Comparison of ENCODE assay signal across 20 mouse cellular contexts in genomic region chr6:24976176-24976575, GRCm38 (mm10). TPM values are rescaled to one million over a fixed set of nuclear protein-coding genes. Genes with fewer than 3 reads are reported as not detected.
"Had no signal": no experiment of that assay in that cellular context is flagged by ENCODE, and none has a peak within 500 bp of the region (broad histone marks: within the 10 kb centered on the region; RNA-seq: fewer than 3 reads in every experiment).

No protein-coding gene starts in this region.

- ATAC-seq: hindbrain, embryonic 16.5 days; inflammation-experienced regulatory T-cells, adult 6 months; intestine, embryonic 15.5 days; intestine, postnatal 0 days; liver, embryonic 12.5 days had no signal

- DNase-seq: gastrocnemius, adult 2 months; gastrocnemius, postnatal 10 days; gastrocnemius, postnatal 25 days; heart, adult 18-20 months; heart, postnatal 10 days; heart, postnatal 4 days; kidney, adult 18-20 months; kidney, adult 8-10 months; kidney, postnatal 10 days; kidney, postnatal 36 days; layer of hippocampus, postnatal 36 days; left cerebral cortex, postnatal 4 days; lung, adult 18-20 months had no signal

RNA-seq across cellular contexts. Expression of gene Tmem229a, which starts 20.1 kb away (rescaled TPM):
- total RNA-seq: granulocyte monocyte progenitor cell, adult 5-6 weeks; heart, adult 18-20 months had no signal
- polyA plus RNA-seq: heart, embryonic 14.5 days had no signal
